Mouse (Mus musculus) intestine, postnatal 0 days (tissue): Measurements from ENCODE around the gene Abhd4. TPM values are rescaled to one million over a fixed set of nuclear protein-coding genes. Genes with fewer than 3 reads are reported as not detected.

Source experiments
- ATAC-seq: fragments of 200-750 bp; cut with Nextera tagmentation; 2 replicates; pipeline ENCODE4 v1.8.0; 2017; ENCODE audit warnings: mild to moderate bottlenecking, moderate TSS enrichment, moderate library complexity
- H3K27ac ChIP-seq: fragments of 300-500 bp; sonication (generic); 2 replicates; pipeline ENCODE4 v1.5.1; 2014; ENCODE audit warnings: mild to moderate bottlenecking, low read depth, low read length, moderate library complexity
- H3K27me3 ChIP-seq: fragments of 300-500 bp; sonication (generic); replicated peaks from 2 replicates; pipeline ENCODE4 v1.6.1; 2014; ENCODE audit warnings: low read length, mixed read lengths; ENCODE audit not compliant: control insufficient read depth, insufficient read depth
- H3K36me3 ChIP-seq: fragments of 300-500 bp; sonication (generic); 2 replicates; pipeline ENCODE4 v1.6.1; 2014; ENCODE audit warnings: mild to moderate bottlenecking, moderate library complexity; ENCODE audit not compliant: control insufficient read depth, insufficient read depth
- H3K4me1 ChIP-seq: fragments of 300-500 bp; sonication (generic); replicated peaks from 2 replicates; pipeline ENCODE4 v1.6.1; 2014; ENCODE audit warnings: antibody characterized with exemption, low read length, mixed read lengths; ENCODE audit not compliant: control insufficient read depth, insufficient read depth
- H3K4me2 ChIP-seq: fragments of 300-500 bp; sonication (generic); replicated peaks from 2 replicates; pipeline ENCODE4 v1.6.1; 2014; ENCODE audit warnings: low read depth, mild to moderate bottlenecking, moderate library complexity
- H3K4me3 ChIP-seq: fragments of 300-500 bp; sonication (generic); 2 replicates; pipeline ENCODE4 v1.5.1; 2014; ENCODE audit warnings: low read depth, low read length
- H3K9ac ChIP-seq: fragments of 300-500 bp; sonication (generic); 2 replicates; pipeline ENCODE4 v1.6.1; 2014; ENCODE audit warnings: mild to moderate bottlenecking, low read depth, low read length
- H3K9me3 ChIP-seq: fragments of 300-500 bp; sonication (generic); 2 replicates; pipeline ENCODE4 v1.6.1; 2016; ENCODE audit warnings: mixed run types; ENCODE audit not compliant: control insufficient read depth
- CTCF ChIP-seq: sonication (generic); IDR thresholded peaks from 2 replicates; pipeline ENCODE4 v1.5.1; 2016; ENCODE audit warnings: low read depth, mild to moderate bottlenecking, control low read depth, antibody characterized with exemption, moderate library complexity
- WGBS: fragments of 180-500 bp; shearing (Covaris S2); extraction: QIAGEN DNeasy Blood & Tissue Kit; methylation state at CpG from one replicate; pipeline ENCODE4 v1.1.7; 2014; 5-methylcytosine and 5-hydroxymethylcytosine counted together
- polyA plus RNA-seq: library from polyadenylated mRNA; unstranded; fragments of >200 nt; fragmentation: Nextera tagmentation; extraction: Ambion mirVana; gene quantifications from 2 replicates; pipeline ENCODE4 v1.2.1, GENCODE M21; 2015

Gene Abhd4
- polyA plus RNA-seq, 1 experiment from 2014 or later: 38.3 TPM

DNA sequence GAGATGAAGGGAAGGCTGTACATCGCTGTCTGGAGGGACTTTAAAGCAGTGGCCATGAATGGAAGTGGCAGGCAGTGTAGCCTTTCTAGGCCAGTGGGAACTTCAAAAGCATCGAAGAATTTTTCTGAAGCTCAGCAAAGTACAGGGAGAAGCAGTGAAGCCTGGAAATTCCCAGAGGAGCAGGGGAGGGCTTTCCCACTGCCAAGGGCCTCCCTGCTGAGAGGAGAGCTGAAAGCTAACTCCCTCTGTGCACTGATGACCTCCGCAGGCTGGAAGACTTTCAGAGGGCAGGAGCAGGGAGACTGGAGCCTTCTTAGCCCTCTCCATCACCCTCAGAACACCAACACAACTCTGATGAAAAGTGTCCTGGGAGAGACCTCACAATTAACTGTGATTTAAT, 57.8 kb downstream of the Abhd4 start:
- Histone ChIP-seq H3K4me2 (no peak overlapping the region), H3K27ac (no peak overlapping the region), H3K36me3 (no peaks in the 10 kb centered on the region), H3K9ac (no peak overlapping the region), H3K9me3 (no peaks in the 10 kb centered on the region), H3K4me3 (no peak overlapping the region), H3K4me1 (no peaks in the 10 kb centered on the region), H3K27me3 (no peaks in the 10 kb centered on the region)
- TF ChIP-seq CTCF: no peak
- WGBS: 46% methylated on average over 3 of the region's 3 CpGs
- ATAC-seq: no peak

Other genes with a start within 250 kb of the Abhd4 start
- 484 and 492 TPM in 2 replicates for gene Dad1, start 84 bp upstream of the Abhd4 start, polyA plus RNA-seq
- gene Olfr49, start 30.8 kb downstream of the Abhd4 start, polyA plus RNA-seq: 0.14 TPM in 1 of 2 replicates, not detected in the other
- 35.5 and 36.4 TPM in 2 replicates for gene Oxa1l, start 106.6 kb downstream of the Abhd4 start, polyA plus RNA-seq
- 188 TPM in 2 replicates for gene Slc7a7, start 163.6 kb downstream of the Abhd4 start, polyA plus RNA-seq
- gene Mrpl52, start 172.7 kb downstream of the Abhd4 start, polyA plus RNA-seq: 300 and 317 TPM in 2 replicates
- gene Mmp14, start 177.4 kb downstream of the Abhd4 start, polyA plus RNA-seq: 49.4 and 53.7 TPM in 2 replicates
- 105 and 108 TPM in 2 replicates for gene Lrp10, start 209.9 kb downstream of the Abhd4 start, polyA plus RNA-seq
- 0.78 and 0.89 TPM in 2 replicates for gene Rem2, start 221.9 kb downstream of the Abhd4 start, polyA plus RNA-seq